Mouse (Mus musculus): ENCODE measurements around the gene Stard10. TPM values are rescaled to one million over a fixed set of nuclear protein-coding genes. Genes with fewer than 3 reads are reported as not detected.

Stard10 gene
- total RNA-seq, 1 experiment from 2014 or later: 70.4 TPM

- peak; percentile 75 for ATAC-seq (replicated peaks; ENCODE audit: low read depth, poor library complexity, severe bottlenecking)
Measured at GRCm38 (mm10) chr7:101362791-101363191, 45.9 kb downstream of the Stard10 start.

DNA sequence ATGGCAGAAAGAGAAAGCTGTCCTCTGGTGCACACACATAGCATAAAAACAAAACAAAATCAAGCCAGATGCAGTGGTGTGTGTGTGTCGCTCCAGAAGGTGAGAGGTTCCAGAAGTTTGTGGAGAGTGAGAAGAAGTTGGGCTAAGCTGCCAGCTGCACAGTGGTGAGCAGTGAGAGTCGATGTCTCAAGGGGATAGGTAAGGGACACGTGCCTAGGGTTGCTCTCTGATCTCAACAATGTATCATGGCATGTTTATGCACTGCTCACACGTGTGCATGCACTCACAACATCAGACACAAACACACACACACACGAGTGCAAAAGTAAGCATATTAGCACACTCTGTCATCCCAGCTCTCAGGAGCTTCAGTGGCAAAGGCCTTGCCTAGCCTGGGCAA is 47.0 kb downstream of the Stard10 start:
- ATAC-seq (replicated peaks; ENCODE audit: low read depth, poor library complexity, severe bottlenecking): no peak

GRCm38 (mm10) chr7:101367901-101368852 is 51.3 kb downstream of the Stard10 start:
- ATAC-seq (replicated peaks; ENCODE audit: low read depth, poor library complexity, severe bottlenecking): peak; percentile 46; the same call in 1 of the 2 replicates

DNA sequence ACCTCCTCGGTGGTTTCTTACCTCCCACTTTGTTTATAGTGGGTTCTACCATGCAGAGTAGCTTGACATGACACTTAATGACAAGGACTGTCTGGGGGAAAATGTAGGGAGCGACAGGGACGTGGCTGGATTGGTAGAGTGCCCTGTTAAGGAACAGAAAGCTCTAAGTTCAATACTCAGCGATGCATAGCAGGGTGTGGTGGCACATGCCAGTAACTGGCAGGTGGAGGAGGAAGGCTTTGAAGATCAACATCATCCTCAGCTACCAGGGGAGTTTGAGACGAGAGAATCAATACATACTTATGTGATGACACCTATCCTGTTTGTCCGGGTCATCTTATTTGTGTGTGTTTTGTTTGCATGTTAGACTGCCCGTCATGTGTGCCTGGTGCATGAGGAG is 52.8 kb downstream of the Stard10 start:
- no peak for ATAC-seq (replicated peaks; ENCODE audit: low read depth, poor library complexity, severe bottlenecking)

DNA sequence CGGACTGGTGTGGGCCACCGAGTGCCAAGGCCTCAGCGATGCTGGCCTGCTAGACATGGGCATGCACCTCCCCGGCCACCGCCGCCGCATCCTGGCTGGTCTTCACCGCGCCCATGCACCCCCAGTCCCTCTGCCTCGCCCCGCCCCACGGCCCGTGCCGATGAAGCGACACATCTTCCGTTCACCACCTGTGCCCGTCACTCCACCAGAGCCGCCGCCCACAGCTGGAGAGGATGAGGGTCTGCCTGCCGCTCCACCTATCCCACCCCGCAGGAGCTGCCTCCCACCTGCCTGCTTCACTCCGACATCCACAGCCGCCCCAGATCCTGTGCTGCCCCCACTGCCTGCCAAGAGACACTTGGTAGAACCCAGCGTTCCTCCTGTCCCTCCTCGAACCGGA is 56.2 kb downstream of the Stard10 start:
- ATAC-seq (replicated peaks; ENCODE audit: low read depth, poor library complexity, severe bottlenecking): no peak

DNA sequence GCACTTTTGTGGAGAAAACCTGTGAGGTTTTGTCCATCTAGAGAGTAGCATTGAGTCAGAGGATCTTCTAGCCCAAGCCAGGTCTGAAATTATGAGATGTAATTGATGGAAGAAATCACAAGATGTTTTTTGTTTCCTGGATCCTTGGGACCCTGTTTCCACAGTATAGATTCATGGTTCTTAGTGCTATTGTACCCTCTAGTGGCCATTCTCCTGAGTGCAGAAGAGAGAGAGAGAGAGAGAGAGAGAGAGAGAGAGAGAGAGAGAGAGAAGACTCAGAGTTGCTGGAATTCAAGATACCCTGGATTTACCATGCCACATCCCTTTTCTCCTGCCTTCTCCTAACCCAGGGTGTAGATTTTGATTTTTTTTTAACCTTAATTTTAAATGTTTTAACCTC is 57.3 kb downstream of the Stard10 start:
- peak; percentile 28; the same call in 1 of the 2 replicates for ATAC-seq (replicated peaks; ENCODE audit: low read depth, poor library complexity, severe bottlenecking)

DNA sequence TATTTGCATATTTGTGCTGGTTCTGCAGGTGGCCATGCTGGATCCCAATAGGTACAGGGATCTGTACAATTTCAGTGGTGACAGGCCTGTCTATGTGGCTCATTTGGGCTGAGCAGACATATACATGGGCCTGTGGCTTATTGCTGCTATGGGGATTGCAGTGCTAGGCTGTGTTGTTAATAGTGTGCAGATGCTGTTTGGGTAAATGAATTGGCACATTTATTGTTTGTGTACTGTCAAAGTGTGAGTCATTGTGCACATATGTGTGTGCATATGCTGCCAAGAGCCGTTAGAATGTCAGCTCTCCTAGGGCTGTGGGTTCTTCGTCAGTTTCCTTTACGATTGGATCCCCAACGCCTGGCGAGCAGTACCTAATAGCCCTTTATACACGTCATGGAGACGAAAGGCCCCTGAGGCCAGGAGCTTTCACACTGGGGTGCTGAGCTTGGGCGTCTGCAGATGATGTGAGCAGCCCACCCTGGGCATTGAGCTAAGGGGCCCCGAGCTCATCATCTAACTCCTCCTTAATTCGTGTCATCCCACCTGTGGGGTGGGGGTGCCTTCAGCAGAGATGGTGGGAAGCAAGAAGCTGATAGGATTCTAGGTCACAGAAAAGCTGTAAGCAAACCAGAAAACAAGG is 59.9 kb downstream of the Stard10 start:
- no peak for ATAC-seq (replicated peaks; ENCODE audit: low read depth, poor library complexity, severe bottlenecking)

DNA sequence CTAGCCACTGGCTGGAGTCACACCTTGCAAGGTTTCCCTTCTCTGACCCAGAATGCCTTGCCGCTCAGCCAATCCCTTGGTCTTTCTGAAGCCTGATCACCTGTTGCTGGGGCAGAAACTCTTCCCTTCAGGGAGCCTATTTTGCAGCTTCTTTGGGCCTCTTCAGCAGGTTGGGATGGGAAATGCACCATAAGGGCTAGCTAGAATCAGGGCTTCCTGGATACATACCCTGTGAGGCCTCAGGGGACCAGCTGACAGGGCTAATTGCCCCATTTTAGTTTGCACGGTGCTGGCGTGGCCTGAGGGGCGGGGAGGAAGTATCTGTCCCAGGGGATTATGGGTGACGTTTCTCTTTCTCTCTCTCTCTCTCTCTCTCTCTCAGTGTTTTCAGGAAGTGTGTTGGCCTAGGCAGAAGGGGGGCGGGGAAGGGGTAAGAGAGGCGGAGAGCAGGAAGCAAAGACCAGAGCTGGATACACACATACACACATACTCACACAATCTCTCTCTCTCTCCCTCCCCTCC is 60.9 kb downstream of the Stard10 start:
- peak; percentile 59 for ATAC-seq (replicated peaks; ENCODE audit: low read depth, poor library complexity, severe bottlenecking)

- ATAC-seq (replicated peaks; ENCODE audit: low read depth, poor library complexity, severe bottlenecking): no peak
Measured at GRCm38 (mm10) chr7:101378285-101378684, 61.4 kb downstream of the Stard10 start.

DNA sequence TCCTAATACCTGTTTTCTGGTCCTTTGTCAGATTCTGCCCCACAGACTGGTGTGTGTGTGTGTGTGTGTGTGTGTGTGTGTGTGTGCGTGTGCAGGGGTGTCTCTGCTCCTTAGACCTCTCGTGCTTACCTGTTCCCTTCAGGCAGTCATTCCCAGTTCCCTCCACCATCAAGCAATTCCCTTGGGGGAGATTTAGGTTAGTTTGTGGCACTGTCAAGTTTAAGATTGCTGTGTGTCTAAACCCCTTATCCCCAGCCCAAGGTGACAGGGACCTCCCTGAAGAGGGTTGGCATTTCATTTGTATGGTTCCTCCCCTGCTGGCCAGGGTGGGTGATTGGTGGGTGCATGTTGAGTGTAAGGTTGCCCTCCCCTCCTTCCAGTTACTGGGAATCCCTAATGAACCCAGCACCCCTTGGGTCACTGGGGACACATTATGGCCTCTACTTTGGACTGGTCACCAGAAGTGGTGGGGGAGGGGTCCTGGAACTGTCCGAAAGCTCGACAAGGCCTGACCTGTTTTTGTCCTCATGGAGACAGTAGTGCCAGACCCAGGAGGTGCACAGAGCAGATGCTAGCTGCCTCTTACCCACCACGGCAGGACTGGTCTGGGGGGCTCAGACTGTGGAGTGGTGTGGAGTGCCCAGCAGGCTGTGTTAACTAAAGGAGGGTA is 62.0 kb downstream of the Stard10 start:
- ATAC-seq (replicated peaks; ENCODE audit: low read depth, poor library complexity, severe bottlenecking): no peak

DNA sequence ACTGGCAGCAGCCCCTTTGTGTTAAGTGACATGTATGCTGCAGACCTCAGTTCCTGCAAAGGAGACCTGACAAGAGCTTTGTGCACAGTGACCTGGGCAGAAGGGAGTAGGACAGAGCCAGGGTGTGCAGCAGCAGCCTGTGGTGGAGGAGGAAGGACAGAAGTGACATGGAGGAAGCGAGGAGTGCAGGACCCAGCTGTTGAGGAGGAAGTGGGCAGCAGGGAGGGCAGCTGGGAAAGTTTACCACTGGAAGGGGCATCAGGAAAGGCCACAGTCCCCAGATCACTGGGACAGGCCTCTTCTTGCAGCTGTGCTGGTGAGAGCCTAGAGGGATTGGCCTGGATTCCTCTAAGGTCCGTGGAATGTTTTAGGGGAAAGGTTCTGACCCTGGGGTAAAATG is 62.8 kb downstream of the Stard10 start:
- ATAC-seq (replicated peaks; ENCODE audit: low read depth, poor library complexity, severe bottlenecking): peak; percentile 30

DNA sequence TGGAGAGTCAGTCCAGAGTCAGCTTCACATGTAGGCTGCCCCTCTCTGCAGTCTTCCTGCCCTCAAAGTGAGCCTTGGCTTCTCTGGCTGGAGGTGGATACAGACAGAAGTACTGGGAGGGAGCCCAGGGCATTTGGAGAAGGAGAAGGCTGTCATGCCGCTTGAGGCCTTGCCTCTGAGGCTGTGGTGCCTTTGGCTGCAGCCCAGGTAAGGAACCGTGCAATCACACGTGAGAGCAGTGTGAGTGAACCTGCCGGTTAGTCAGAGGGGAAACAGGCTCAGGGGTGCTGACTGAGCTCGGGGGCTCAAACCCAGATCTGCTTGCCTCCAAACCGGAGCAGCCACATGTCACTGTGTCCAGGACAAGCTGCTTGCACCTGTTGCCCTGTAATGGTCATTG is 64.6 kb downstream of the Stard10 start:
- no peak for ATAC-seq (replicated peaks; ENCODE audit: low read depth, poor library complexity, severe bottlenecking)

DNA sequence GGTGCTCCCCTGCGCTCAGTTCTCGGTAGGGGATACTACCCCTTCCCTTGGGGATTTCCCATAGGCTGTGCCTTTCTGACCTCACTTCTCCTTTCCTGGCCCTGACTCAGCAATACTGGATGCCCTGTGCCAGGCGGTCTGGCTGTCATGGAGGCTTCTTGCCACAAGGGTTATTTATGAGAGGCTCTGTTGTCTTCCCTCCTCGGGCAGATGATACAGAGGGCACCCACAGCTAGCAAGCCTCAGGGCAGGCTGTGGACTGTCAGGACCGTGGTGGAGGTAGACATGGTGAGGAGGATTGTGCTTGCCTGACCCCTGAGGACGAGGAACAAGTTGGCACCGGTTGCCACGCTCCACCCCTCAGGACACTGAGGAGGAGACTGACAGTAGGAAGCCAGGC is 65.5 kb downstream of the Stard10 start:
- ATAC-seq (replicated peaks; ENCODE audit: low read depth, poor library complexity, severe bottlenecking): peak; percentile 64

GRCm38 (mm10) chr7:101383756-101384155 is 66.9 kb downstream of the Stard10 start:
- peak; percentile 41 for ATAC-seq (replicated peaks; ENCODE audit: low read depth, poor library complexity, severe bottlenecking)

DNA sequence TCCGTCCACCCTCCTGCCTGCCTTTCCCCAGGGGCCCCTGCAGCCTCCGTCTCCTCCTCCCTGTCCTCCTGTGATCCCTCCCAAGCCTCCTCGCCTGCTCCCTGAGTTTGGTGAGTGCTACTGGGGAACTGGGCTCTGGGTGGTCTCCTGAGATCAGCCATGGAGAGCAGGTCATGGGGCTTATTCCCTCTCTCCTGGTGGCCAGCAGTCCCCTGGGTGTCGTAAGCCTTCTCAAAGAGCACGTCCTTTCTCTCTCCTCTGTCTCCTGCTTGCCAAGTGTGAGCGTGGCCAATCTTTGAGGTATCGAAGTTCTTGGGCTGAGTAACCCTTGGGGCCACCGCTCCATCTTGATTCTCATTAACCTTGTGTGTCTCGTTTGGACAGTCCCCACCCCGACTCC is 68.0 kb downstream of the Stard10 start:
- no peak for ATAC-seq (replicated peaks; ENCODE audit: low read depth, poor library complexity, severe bottlenecking)

GRCm38 (mm10) chr7:101385331-101385733 is 68.4 kb downstream of the Stard10 start:
- no peak for ATAC-seq (replicated peaks; ENCODE audit: low read depth, poor library complexity, severe bottlenecking)

GRCm38 (mm10) chr7:101385866-101386452 is 69.1 kb downstream of the Stard10 start:
- no peak for ATAC-seq (replicated peaks; ENCODE audit: low read depth, poor library complexity, severe bottlenecking)

GRCm38 (mm10) chr7:101389256-101389655 is 72.4 kb downstream of the Stard10 start:
- ATAC-seq (replicated peaks; ENCODE audit: low read depth, poor library complexity, severe bottlenecking): peak; percentile 71

- no peak for ATAC-seq (replicated peaks; ENCODE audit: low read depth, poor library complexity, severe bottlenecking)
Measured at GRCm38 (mm10) chr7:101391909-101392479, 75.1 kb downstream of the Stard10 start.

- no peak for ATAC-seq (replicated peaks; ENCODE audit: low read depth, poor library complexity, severe bottlenecking)
Measured at GRCm38 (mm10) chr7:101393015-101393414, 76.1 kb downstream of the Stard10 start.
